Mouse (Mus musculus): ENCODE measurements around the gene Crybb2.

DNA sequence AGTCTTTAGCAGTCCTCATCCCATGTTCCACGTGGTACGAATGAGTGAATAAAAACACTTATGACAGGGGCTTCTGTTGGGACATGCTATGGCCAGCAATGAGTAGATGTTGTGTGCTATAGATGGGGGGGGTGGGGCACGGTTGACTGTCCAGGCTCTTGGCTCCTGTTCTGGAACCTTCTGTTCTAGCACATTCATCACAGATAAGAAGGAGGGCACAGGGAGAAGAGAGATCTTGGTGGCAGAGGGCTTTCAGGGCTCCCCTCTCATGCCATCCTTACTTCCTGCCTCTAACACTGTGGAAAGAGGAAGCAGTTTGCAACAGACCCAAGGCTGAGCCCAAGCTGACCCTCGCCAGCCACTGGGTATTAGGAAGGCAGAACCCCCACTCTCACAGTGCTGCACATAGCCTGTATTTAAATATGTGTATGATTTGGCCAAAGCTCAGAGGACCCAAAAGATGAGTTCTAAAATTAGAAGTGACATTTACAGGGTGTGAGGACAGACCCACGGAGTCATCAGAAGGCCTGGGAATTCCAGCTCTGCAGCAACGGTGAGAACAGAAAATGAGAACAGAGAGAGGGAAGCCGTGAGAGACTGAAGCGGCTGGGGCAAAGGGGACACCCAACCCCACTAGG, 60.6 kb downstream of the Crybb2 start:
- TF ChIP-seq HCFC1 (IDR thresholded peaks at IDR 0.05; ENCODE audit: borderline replicate concordance, insufficient read depth, low read length) (no peak), ZC3H11A (IDR thresholded peaks at IDR 0.05; ENCODE audit: borderline replicate concordance, low read depth, low read length) (no peak)

Data from ES-E14 (cell line).